Mouse (Mus musculus): Measurements from ENCODE around the gene Insl6.

Gene Insl6

DNA sequence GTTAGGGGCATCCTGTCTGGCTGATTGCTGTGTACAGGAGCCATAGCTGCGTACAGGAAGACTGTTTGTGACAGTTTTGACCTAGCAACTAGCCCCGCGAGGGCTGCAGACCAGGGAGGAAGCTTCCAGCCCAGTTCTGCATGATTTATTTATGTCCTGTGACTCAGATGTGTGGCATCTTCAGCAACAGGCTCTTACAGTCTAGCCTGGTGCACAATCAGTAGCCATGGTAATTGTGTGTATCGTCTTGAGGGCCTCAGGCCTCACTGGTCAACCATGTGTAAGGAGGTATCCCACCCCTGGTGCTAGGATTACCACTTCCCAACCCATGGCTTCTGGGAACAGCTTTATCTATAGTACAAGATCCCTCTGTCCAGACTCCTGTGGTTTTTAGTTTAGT is 32.6 kb downstream of the Insl6 start:
- DNase-seq (ENCODE audit: inconsistent age in 2 of 2, low spot score in 1 of 2): no peak

DNA sequence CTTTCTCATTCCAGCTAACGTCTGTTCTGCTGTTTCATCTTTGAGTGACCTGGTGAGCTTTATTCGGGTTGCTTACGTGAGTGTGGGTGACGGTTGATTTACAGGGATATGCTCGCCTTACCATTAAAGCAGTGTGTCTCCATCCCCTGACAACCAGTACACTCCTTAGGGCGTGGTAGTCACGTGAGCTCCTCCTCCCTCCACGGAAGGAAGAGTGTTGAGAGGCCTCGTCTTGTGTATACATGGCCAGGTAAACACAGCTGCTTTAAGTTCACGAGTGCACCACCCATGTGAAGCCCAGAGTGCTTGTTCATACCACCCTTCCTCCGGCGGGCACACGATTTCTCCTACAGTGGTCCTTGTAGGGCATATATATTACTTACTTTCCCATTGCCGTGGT is 33.6 kb downstream of the Insl6 start:
- no peak for DNase-seq (ENCODE audit: inconsistent age in 2 of 2, low spot score in 1 of 2)

DNA sequence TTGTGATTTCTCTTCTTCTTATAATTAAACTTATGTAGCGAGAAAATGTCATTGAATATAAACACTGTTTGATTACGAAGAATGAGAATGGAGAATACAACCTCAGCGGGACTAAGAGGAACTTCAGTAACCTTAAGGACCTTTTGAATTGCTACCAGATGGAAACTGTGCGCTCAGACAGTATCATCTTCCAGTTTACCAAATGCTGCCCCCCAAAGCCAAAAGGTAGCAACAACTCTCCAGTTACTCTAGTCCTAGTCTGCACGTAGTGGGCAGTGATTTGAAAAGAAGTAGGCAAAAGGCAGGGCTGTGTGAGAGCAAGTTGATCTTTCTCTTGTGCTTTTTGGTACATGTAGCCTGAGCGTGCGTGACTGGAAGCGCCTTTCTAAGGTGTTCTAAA is 37.3 kb downstream of the Insl6 start:
- no peak for DNase-seq (ENCODE audit: inconsistent age in 2 of 2, low spot score in 1 of 2)

DNA sequence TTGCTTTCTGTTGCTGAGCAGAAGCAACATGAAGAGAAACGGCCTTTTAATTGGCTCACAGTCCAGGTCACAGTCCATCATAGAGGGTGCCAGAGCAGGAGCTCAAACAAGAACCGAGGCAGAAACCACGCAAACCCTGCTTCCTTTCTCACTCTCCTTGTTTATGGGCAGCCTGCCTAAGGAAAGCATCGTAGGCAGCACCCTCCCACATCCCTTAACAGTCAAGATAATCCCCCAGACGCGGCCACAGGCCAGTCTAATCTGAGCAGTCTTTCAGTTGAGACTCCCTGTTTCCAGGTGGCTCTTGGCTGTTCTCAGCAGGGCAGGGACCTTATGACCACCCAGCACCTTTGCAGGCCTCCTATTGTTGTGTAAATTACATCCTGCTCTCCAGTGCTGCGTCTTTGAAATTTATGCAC is 39.7 kb downstream of the Insl6 start:
- no peak for DNase-seq (ENCODE audit: inconsistent age in 2 of 2, low spot score in 1 of 2)

DNA sequence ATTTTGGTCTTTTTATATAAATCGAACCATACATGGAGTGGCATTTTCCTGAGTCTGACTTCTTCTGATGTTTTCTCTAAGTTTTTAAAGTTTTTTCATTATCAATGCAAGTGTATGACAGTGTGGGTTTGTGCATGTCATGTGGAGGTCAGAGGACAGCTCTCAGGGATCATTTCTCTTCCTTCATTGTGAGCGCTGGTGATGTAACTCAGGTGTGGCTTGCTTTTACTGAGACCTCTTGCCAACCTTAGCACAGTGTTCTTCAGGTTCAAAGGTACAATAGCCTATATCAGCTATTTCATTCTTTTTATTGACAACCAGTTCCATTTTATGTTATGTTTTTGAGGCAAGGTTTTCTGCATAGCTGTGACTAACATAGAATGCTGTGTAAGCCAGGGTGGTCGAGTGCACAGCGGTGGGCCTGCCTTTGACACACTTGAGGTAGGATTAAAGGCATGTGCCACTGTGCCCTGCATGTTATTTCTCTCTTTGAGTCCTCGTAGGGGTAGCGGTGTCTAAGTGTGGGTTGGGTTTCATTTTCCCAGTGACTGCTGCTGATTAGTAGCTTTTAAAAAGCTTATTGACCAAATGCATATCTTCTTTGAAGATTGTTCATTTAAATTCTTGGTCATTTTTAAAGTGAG is 46.1 kb downstream of the Insl6 start:
- no peak for DNase-seq (ENCODE audit: inconsistent age in 2 of 2, low spot score in 1 of 2)

DNA sequence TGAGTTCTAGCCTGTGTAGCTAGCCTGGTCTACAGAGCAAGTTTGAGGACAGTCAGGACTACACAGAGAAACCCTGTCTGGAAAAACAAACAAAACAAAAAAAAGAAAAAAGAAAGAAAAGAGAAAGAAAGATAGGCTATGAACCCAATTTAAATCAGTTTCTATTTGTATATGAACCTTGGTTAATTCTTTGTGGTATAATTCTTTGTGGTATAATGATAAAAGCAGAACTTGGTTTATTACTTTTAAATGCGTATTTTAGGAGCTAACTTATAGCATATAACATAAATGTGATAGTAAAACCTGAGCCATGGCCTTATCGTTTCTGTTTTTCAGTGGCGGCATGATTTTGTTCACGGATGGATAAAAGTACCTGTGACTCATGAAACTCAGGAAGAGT is 48.7 kb downstream of the Insl6 start:
- no peak for DNase-seq (ENCODE audit: inconsistent age in 2 of 2, low spot score in 1 of 2)

DNA sequence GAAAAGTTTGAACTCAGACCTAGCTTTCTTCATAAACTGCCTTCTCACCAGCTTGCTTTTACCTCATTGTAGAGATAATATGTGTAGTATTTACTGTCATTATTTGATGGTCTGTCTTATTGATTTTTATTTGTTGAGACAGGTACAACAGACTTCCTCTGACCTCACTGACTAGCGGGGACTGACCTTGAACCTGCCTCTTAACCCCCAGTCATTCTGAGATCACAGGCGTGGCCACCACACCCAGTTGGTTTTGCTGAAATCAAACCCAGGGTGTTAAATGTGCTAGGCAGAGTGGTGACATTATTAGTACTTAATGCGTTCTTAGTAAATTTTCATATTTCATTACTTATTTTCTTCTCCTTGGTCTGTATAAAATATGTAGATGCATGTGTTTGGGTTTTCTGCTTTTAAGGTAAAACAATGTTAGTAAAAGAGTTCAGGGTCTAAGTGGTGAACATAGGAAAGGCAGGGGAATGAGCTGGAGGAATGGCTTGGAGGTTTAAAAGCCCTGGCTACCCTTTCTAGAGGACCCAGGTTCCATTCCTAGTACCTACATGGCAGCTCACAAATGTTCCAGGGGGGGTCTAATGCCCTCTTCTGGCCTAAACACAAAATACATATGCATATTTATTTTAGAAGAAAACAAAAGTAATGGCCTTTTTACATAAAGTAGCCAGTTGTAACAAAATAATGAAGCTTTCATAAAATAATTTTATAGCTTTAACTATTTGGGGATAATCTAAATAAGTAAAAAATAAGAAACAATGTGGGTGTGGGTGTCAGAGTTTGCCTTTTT is 52.9 kb downstream of the Insl6 start:
- DNase-seq (ENCODE audit: inconsistent age in 2 of 2, low spot score in 1 of 2): no peak
